Mouse (Mus musculus) stomach, postnatal 0 days (tissue): Measurements from ENCODE around the gene Prlhr.

Experiments
- CTCF ChIP-seq: IDR thresholded peaks from 2 replicates; pipeline ENCODE4 v1.5.1; 2016; ENCODE audit warnings: antibody characterized with exemption, low read depth, mild to moderate bottlenecking, moderate library complexity
- EP300 ChIP-seq: optimal IDR thresholded peaks from 2 replicates; pipeline ENCODE3; 2016; ENCODE audit warnings: antibody characterized with exemption

DNA sequence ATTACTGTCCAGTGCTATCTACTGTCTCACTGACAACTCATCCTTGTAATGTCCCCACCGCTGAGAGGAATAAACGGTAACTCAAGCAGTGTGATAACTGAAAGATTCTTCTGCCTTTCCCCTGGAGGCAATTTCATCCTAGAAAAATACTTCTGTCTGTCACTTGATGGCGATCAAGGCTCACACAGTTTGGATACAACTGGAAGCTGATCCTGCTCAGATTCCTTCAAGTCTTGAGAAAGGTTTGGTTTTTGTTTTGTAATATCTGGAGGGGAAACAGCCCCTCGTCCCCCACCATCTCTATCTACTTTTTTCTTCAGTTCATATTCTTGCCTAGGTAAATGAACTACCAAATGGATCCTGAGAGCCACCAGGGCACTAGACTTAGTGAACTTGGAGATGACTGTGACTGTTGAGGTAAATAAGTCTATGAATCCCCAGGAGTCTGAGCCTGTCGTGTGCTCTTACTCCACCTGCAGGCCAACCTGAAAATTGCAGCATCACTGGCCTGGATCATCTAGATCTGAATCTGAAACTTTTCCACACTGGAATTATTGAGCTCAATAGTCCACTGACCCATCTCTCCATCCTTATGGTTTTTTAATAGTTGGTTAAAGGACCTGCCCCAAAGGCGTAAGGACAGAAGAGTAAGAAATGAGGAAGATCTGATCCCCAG is 30.4 kb downstream of the Prlhr start:
- TF ChIP-seq CTCF (peak; percentile 63), EP300 (no peak)
